26 mouse cellular contexts compared by ENCODE assay signal in the genomic region with DNA sequence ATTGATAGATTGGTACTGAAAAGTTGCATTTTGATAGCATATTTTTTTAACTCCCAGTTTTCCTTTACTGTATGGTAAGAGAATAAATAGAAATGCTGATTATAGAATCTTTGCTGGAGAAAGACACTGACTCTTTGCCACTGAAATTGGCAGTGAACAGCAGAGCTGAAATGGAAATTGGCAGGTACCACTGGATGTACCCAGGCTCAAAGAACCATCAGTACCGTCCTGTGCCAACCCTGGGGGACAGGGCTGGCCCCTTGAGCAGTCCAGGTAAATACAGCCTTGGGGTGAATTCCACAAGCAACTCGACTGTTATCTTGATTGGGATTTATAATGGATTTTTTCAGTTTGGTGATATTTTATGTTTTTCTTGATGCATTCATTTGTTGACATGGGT.
A peak's percentile ranks its signal among the peaks of the same experiment; 100 is the strongest.
DNase-seq lines count a peak whose midpoint lies in the region; ATAC-seq lines count a peak whose summit lies in the region.
"Had no signal": no experiment of that assay in that cellular context is flagged by ENCODE, and none has a peak within 500 bp of the region (broad histone marks: within the 10 kb centered on the region; RNA-seq: fewer than 3 reads in every experiment).

No protein-coding gene starts in this region.

- no peak overlapping the region for H3K27ac ChIP-seq in neural tube, embryonic 15.5 days (replicated peaks)
- H3K27ac ChIP-seq: embryonic facial prominence, embryonic 12.5 days; embryonic facial prominence, embryonic 15.5 days; heart, adult 2 months; heart, embryonic 10.5 days; heart, embryonic 13.5 days; hindbrain, embryonic 14.5 days; hindbrain, postnatal 0 days had no signal

- no peak overlapping the region for H3K4me2 ChIP-seq in neural tube, embryonic 15.5 days
- H3K4me2 ChIP-seq: embryonic facial prominence, embryonic 12.5 days; embryonic facial prominence, embryonic 15.5 days; heart, embryonic 13.5 days; hindbrain, embryonic 14.5 days had no signal

- H3K27me3 ChIP-seq in neural tube, embryonic 15.5 days (replicated peaks), result peaks cover 2% of the 10 kb centered on the region; the same call in 1 of the 2 replicates
- H3K27me3 ChIP-seq: heart, embryonic 13.5 days had no signal

- WGBS in neural tube, embryonic 15.5 days, result 66% methylated on average over 2 of the region's 2 CpGs

- no peak for ATAC-seq in neural tube, embryonic 15.5 days (ENCODE audit: low FRiP score)
- ATAC-seq: activated CD4-positive, CD25-positive, alpha-beta regulatory T cell, adult 4 months; CD4-positive, CD25-positive, alpha-beta regulatory T cell, adult 4 months; forebrain, embryonic 14.5 days; forebrain, postnatal 0 days; hindbrain, postnatal 0 days; inflammation-experienced regulatory T-cells, adult 6 months; intestine, embryonic 16.5 days had no signal

- peak; percentile 40 to 49 for DNase-seq in cerebellum, adult 18-20 months
- no peak for DNase-seq in cerebellum, adult 11 months
- peak; percentile 1 for DNase-seq in gastrocnemius, adult 18-20 months (ENCODE audit: low spot score)
- no peak for DNase-seq in gastrocnemius, adult 8-10 months (ENCODE audit: low spot score in 2 of 2)
- DNase-seq in brain, adult 2 months (ENCODE audit: low read depth, low spot score), result peak; percentile 68
- DNase-seq: adrenal gland, adult 8-10 months; adrenal gland, postnatal 25 days; forebrain, postnatal 0 days; gastrocnemius, postnatal 10 days; gastrocnemius, postnatal 36 days; heart, adult 2 months; heart, postnatal 14 days; heart, postnatal 4 days; kidney, adult 18-20 months had no signal

- no peaks in the 10 kb centered on the region for H3K9me3 ChIP-seq in neural tube, embryonic 15.5 days (replicated peaks)
- H3K9me3 ChIP-seq: embryonic facial prominence, embryonic 12.5 days; embryonic facial prominence, embryonic 15.5 days; heart, embryonic 10.5 days; heart, embryonic 13.5 days had no signal

- H3K4me1 ChIP-seq in neural tube, embryonic 15.5 days, result peaks cover 12% of the 10 kb centered on the region
- H3K4me1 ChIP-seq: embryonic facial prominence, embryonic 12.5 days; embryonic facial prominence, embryonic 15.5 days; heart, embryonic 10.5 days; heart, embryonic 13.5 days had no signal

- H3K36me3 ChIP-seq in neural tube, embryonic 15.5 days, result no peaks in the 10 kb centered on the region
- H3K36me3 ChIP-seq: embryonic facial prominence, embryonic 12.5 days; embryonic facial prominence, embryonic 15.5 days; heart, embryonic 10.5 days; heart, embryonic 13.5 days had no signal

- H3K9ac ChIP-seq in neural tube, embryonic 15.5 days (replicated peaks), result no peak overlapping the region
- H3K9ac ChIP-seq: embryonic facial prominence, embryonic 12.5 days; embryonic facial prominence, embryonic 15.5 days; forebrain, postnatal 0 days; heart, embryonic 13.5 days; hindbrain, embryonic 14.5 days had no signal

- H3K4me3 ChIP-seq in neural tube, embryonic 15.5 days (replicated peaks), result no peak overlapping the region
- H3K4me3 ChIP-seq: embryonic facial prominence, embryonic 12.5 days; embryonic facial prominence, embryonic 15.5 days; heart, adult 2 months; heart, embryonic 10.5 days; heart, embryonic 13.5 days had no signal

Comparison
In these comparisons a context has a peak if more than half of its experiments do, and no peak if none do; other contexts are left out.
1. DNase-seq: peak in cerebellum, adult 18-20 months (2 of 2), gastrocnemius, adult 18-20 months (single experiment) and brain, adult 2 months (single experiment); none in cerebellum, adult 11 months (single experiment) and gastrocnemius, adult 8-10 months (0 of 2).